Mouse (Mus musculus) cerebellum, adult 2 months (tissue): ENCODE measurements around the gene Gm9936. TPM values are rescaled to one million over a fixed set of nuclear protein-coding genes. Genes with fewer than 3 reads are reported as not detected.

Experiments used
- DNase-seq, 2 experiments: peaks; one replicate each; pipeline ENCODE4 v3.0.0; 2021
- H3K27ac ChIP-seq: fragments of 200-500 bp; 2 replicates; pipeline ENCODE4 v1.5.1; 2012; ENCODE audit warnings: low read length, control low read depth, inconsistent platforms; ENCODE audit not compliant: insufficient read depth
- H3K27me3 ChIP-seq: fragments of 200-500 bp; 2 replicates; pipeline ENCODE4 v1.6.1; 2012; ENCODE audit warnings: inconsistent platforms, mild to moderate bottlenecking, low read length, moderate library complexity; ENCODE audit not compliant: control insufficient read depth, insufficient read depth
- H3K4me1 ChIP-seq: fragments of 200-500 bp; 2 replicates; pipeline ENCODE4 v1.6.1; 2011; ENCODE audit warnings: low read length; ENCODE audit not compliant: control insufficient read depth, insufficient read depth
- H3K4me3 ChIP-seq: fragments of 200-500 bp; replicated peaks from 2 replicates; pipeline ENCODE3; 2011; ENCODE audit warnings: mild to moderate bottlenecking, low read depth, low read length, control low read depth; ENCODE audit not compliant: insufficient read depth
- CTCF ChIP-seq: fragments of 200-500 bp; IDR thresholded peaks from 2 replicates; pipeline ENCODE4 v1.5.1; 2011; ENCODE audit warnings: low read depth, mild to moderate bottlenecking, control low read depth, low read length, moderate library complexity, borderline replicate concordance; ENCODE audit not compliant: insufficient read depth
- POLR2A ChIP-seq: fragments of 200-500 bp; IDR thresholded peaks from 2 replicates; pipeline ENCODE4 v1.6.1; 2011; ENCODE audit warnings: low read length, control low read depth, borderline replicate concordance; ENCODE audit not compliant: insufficient read depth
- WGBS: fragments of 180-500 bp; shearing (Covaris S2); methylation state at CpG from one replicate; pipeline ENCODE4 v1.1.7; 2018; 5-methylcytosine and 5-hydroxymethylcytosine counted together
- polyA plus RNA-seq: library from polyadenylated mRNA; depleted of rRNA; stranded (reverse); fragments of >200 nt; gene quantifications from 2 replicates; pipeline ENCODE4 v1.2.3, GENCODE M21; 2012

Gm9936 gene
- polyA plus RNA-seq, 1 experiment: 0.16 TPM

DNA sequence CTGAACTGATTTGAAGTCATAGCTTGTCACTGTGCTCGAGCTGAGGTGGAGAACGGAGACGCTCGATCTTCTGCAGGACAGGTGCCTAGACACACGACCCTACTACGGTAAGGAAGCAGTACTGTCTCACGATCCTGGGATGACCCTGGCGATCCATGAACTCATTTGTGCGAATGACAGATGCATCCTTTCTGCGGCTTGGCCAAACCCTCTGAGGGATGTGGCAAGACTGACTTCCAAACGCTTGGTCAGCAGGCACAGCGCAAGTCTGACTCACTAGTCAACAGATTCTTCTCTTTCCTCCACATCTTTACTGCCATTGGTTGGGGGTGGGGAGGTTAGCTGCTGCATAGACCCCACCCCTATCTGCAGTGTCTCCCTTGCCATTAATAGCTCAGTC lies 31.1 kb downstream of the Gm9936 start:
- Histone ChIP-seq H3K27ac (no peak overlapping the region), H3K4me1 (no peaks in the 10 kb centered on the region), H3K27me3 (no peaks in the 10 kb centered on the region), H3K4me3 (no peak overlapping the region)
- WGBS: 54% methylated on average over 12 of the region's 12 CpGs
- no peak for DNase-seq
- TF ChIP-seq CTCF (no peak), POLR2A (no peak)

- TF ChIP-seq CTCF (no peak), POLR2A (no peak)
- peak overlapping the region; percentile 51 for H3K4me3 ChIP-seq
- no peak overlapping the region for H3K27ac ChIP-seq
- no peaks in the 10 kb centered on the region for H3K4me1 ChIP-seq
- DNase-seq: peak; percentile 70 to 76
- no peaks in the 10 kb centered on the region for H3K27me3 ChIP-seq
- 8% methylated on average over 27 of the region's 27 CpGs for WGBS
Measured at GRCm38 (mm10) chr5:114825978-114826691, 32.3 kb downstream of the Gm9936 start.

DNA sequence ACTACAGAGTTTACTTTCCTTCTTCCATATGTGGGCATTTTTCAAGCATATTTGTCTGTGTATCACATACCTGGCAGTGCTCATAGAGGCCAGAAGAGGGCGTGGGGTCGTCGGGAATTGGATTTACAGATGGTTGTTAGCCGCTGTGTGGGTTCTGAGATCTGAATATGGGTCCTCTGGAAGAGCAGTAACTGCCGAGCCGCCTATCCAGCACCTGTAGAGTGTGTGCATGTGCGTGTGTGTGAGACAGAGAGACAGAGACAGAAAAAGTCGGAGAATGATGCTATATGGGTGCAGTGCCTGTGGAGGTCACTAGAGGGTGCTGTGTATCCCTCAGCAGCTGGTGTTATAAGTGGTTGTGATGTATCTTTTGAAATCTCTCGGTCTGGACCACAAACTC lies 34.3 kb downstream of the Gm9936 start:
- Histone ChIP-seq H3K27ac (no peak overlapping the region), H3K4me3 (peak overlapping the region; percentile 1), H3K4me1 (no peaks in the 10 kb centered on the region), H3K27me3 (no peaks in the 10 kb centered on the region)
- WGBS: 9% methylated on average over 9 of the region's 9 CpGs
- DNase-seq: peak; percentile 45 to 61
- TF ChIP-seq CTCF (peak; percentile 77), POLR2A (no peak)

- no peak within 1 kb of the TSS for H3K27ac ChIP-seq
- peak within 1 kb of the TSS; percentile 87 for H3K4me3 ChIP-seq
- TF ChIP-seq POLR2A: peak; percentile 71; the same call in 1 of the 2 replicates
- TF ChIP-seq CTCF: no peak
- no peaks in the 10 kb centered on the region for H3K27me3 ChIP-seq
- 7% methylated on average over 51 of the region's 53 CpGs for WGBS
- peak; percentile 78 for DNase-seq
- H3K4me1 ChIP-seq: no peaks in the 10 kb centered on the region
Measured at GRCm38 (mm10) chr5:114822796-114823688, 35.4 kb downstream of the Gm9936 start, which contains the start of gene 1500011B03Rik. TSS of gene 1500011B03Rik (minus strand) at chr5:114823468.

- WGBS: 71% methylated on average over 11 of the region's 11 CpGs
- DNase-seq: peak in 1 of 2 experiments; percentile 11
- TF ChIP-seq POLR2A: no peak
- Histone ChIP-seq H3K4me3 (no peak overlapping the region), H3K27ac (no peak overlapping the region), H3K4me1 (no peaks in the 10 kb centered on the region), H3K27me3 (no peaks in the 10 kb centered on the region)
Measured at GRCm38 (mm10) chr5:114818124-114818523, 40.4 kb downstream of the Gm9936 start.

DNA sequence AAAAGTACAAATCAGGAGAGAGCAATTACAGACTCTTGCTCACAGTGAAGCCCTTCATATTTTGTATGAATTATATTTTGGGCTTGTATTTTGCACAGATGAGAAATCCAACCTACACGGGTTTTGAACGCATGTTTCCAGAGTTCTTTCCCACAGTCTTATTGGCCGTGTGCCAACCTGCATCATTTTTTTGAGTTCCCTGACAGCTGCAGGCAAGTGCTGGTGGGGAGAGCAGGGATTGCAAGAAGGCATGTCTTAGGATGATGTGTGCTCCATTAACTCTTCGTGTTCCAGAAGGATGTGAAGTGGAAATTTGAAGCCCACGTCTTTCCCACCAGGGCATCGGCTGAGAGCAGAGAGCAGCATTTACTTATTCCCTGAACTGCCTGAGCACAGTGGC lies 41.9 kb downstream of the Gm9936 start:
- Histone ChIP-seq H3K27me3 (no peaks in the 10 kb centered on the region), H3K27ac (no peak overlapping the region), H3K4me1 (peaks cover 3% of the 10 kb centered on the region; the same call in 1 of the 2 replicates), H3K4me3 (no peak overlapping the region)
- peak; percentile 6 to 12 for DNase-seq
- no peak for TF ChIP-seq CTCF
- TF ChIP-seq POLR2A: no peak
- 54% methylated on average over 6 of the region's 6 CpGs for WGBS

- DNase-seq: peak; percentile 91 to 92
- peaks cover 8% of the 10 kb centered on the region; the same call in 1 of the 2 replicates for H3K4me1 ChIP-seq
- H3K4me3 ChIP-seq: peak overlapping the region; percentile 67
- no peak overlapping the region for H3K27ac ChIP-seq
- under 1% methylated on average over 50 of the region's 50 CpGs for WGBS
- no peaks in the 10 kb centered on the region for H3K27me3 ChIP-seq
- TF ChIP-seq CTCF: no peak
- TF ChIP-seq POLR2A: peak; percentile 91
Measured at GRCm38 (mm10) chr5:114813525-114814181, 44.8 kb downstream of the Gm9936 start.
